Mouse (Mus musculus) olfactory bulb, adult 2 months (tissue): ENCODE results near the gene Olfr70. TPM values are rescaled to one million over a fixed set of nuclear protein-coding genes. Genes with fewer than 3 reads are reported as not detected.

Experiments used
- H3K27ac ChIP-seq: fragments of 200-500 bp; 2 replicates; pipeline ENCODE4 v1.5.1; 2012; ENCODE audit warnings: low read depth, low read length; ENCODE audit not compliant: insufficient read depth
- H3K4me1 ChIP-seq: fragments of 200-500 bp; 2 replicates; pipeline ENCODE4 v1.6.1; 2012; ENCODE audit warnings: low read length; ENCODE audit not compliant: control insufficient read depth, insufficient read depth
- H3K4me3 ChIP-seq: fragments of 200-500 bp; 2 replicates; pipeline ENCODE4 v1.5.1; 2012; ENCODE audit warnings: mild to moderate bottlenecking, low read depth, low read length, moderate library complexity; ENCODE audit not compliant: insufficient read depth
- CTCF ChIP-seq: fragments of 200-500 bp; IDR thresholded peaks from 2 replicates; pipeline ENCODE4 v1.5.1; 2012; ENCODE audit warnings: low read depth, mild to moderate bottlenecking, low read length, moderate library complexity; ENCODE audit not compliant: insufficient read depth
- POLR2A ChIP-seq: fragments of 200-500 bp; IDR thresholded peaks from 2 replicates; pipeline ENCODE4 v1.6.1; 2012; ENCODE audit warnings: mild to moderate bottlenecking, low read depth, low read length, moderate library complexity; ENCODE audit not compliant: insufficient read depth
- WGBS: fragments of 180-500 bp; shearing (Covaris S2); methylation state at CpG from one replicate; pipeline ENCODE4 v1.1.7; 2018; 5-methylcytosine and 5-hydroxymethylcytosine counted together
- polyA plus RNA-seq: library from polyadenylated mRNA; stranded (reverse); fragments of >200 nt; gene quantifications from 2 replicates; pipeline ENCODE4 v1.2.4, GENCODE M21; 2012; ENCODE audit warnings: low replicate concordance; ENCODE audit not compliant: missing spikeins, insufficient read depth, insufficient read length

Olfr70 gene
- polyA plus RNA-seq, 1 experiment: not detected

GRCm38 (mm10) chr4:43695249-43695671 lies 5.3 kb downstream of the Olfr70 start:
- Histone ChIP-seq H3K4me1 (peaks cover 5% of the 10 kb centered on the region; the same call in 1 of the 2 replicates), H3K27ac (no peak overlapping the region), H3K4me3 (no peak overlapping the region)
- WGBS: 29% methylated on average over 9 of the region's 9 CpGs
- no peak for TF ChIP-seq POLR2A
- TF ChIP-seq CTCF: no peak

DNA sequence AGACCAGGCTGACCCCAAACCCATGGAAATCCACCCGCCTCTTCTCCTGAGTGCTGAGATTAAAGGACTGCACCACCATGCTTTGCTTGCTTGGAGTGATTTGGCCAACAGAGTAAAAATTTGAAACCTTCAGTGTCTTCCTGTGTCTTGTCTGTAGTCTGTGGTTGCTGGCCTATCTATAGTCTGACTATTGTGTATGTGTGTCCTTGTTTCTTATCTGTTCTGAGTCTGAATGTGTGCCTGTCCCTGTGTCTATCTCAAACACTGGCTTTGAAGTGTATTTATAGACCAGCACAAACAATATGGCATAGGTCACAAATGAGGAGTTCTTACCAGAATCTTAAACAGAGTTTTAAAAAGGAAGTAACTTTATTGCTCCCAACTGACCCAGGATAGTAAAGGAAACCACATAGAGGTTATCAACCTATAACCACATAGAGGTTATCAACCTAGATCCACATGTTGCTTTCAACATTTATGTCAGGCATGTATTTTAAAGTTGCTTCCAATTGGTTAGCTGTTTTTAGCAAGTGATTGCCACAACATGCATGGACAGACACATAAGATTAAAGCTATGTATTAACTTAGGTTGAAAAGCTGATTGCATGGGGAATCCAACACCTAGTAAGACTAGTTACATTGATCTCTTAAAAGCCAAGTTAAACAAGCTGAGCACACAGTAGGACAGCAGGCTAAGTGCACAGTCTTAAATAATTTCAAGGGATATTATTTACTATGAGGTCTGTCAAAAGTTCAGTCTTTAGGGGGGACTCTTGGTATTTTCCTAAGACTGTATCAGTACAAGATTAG lies 6.0 kb downstream of the Olfr70 start:
- TF ChIP-seq POLR2A (no peak), CTCF (no peak)
- WGBS: 97% methylated on average over 1 of the region's 1 CpGs
- Histone ChIP-seq H3K4me1 (peaks cover 8% of the 10 kb centered on the region; the same call in 1 of the 2 replicates), H3K4me3 (no peak overlapping the region), H3K27ac (no peak overlapping the region)

- Histone ChIP-seq H3K4me1 (peaks cover 8% of the 10 kb centered on the region; the same call in 1 of the 2 replicates), H3K4me3 (no peak overlapping the region), H3K27ac (no peak overlapping the region)
- WGBS: 69% methylated on average over 5 of the region's 5 CpGs
- no peak for TF ChIP-seq CTCF
- TF ChIP-seq POLR2A: no peak
Observed at GRCm38 (mm10) chr4:43693806-43694241, 6.8 kb downstream of the Olfr70 start.

DNA sequence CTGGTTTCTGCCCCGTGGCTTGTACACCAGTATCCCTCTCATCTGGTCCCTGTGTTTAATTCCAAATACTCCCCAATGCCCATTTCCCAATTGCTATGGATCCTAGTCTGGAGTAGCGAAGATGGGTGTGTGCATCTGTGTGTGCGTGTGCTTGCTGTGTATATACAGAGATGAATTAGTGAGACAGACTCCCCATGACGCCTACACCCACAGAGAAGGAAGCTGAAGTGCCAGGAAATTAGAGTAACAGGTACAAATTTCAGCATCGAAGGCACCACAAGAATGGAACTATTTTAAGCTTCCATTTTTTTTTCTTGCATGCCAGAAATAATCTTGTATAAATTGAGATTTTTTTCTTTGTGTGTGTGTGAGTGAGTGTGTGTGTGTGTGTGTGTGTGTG lies 9.6 kb downstream of the Olfr70 start:
- peaks cover 8% of the 10 kb centered on the region; the same call in 1 of the 2 replicates for H3K4me1 ChIP-seq
- WGBS: 49% methylated on average over 5 of the region's 5 CpGs
- no peak overlapping the region for H3K27ac ChIP-seq
- TF ChIP-seq POLR2A (no peak), CTCF (no peak)
- no peak overlapping the region for H3K4me3 ChIP-seq

- Histone ChIP-seq H3K27ac (no peak overlapping the region), H3K4me3 (no peak overlapping the region), H3K4me1 (peaks cover 8% of the 10 kb centered on the region; the same call in 1 of the 2 replicates)
- WGBS: 75% methylated on average over 17 of the region's 17 CpGs
- no peak for TF ChIP-seq POLR2A
- TF ChIP-seq CTCF: no peak
Observed at GRCm38 (mm10) chr4:43690021-43690420, 10.6 kb downstream of the Olfr70 start.

- Histone ChIP-seq H3K27ac (no peak overlapping the region), H3K4me1 (no peaks in the 10 kb centered on the region), H3K4me3 (no peak overlapping the region)
- WGBS: 93% methylated on average over 7 of the region's 7 CpGs
- no peak for TF ChIP-seq CTCF
- no peak for TF ChIP-seq POLR2A
Observed at GRCm38 (mm10) chr4:43679416-43680043, 21.1 kb downstream of the Olfr70 start.

GRCm38 (mm10) chr4:43678541-43678940 lies 22.1 kb downstream of the Olfr70 start:
- WGBS: 92% methylated on average over 6 of the region's 6 CpGs
- TF ChIP-seq CTCF: no peak
- no peak for TF ChIP-seq POLR2A
- Histone ChIP-seq H3K4me3 (no peak overlapping the region), H3K4me1 (peaks cover 2% of the 10 kb centered on the region; the same call in 1 of the 2 replicates), H3K27ac (no peak overlapping the region)

- TF ChIP-seq POLR2A: no peak
- TF ChIP-seq CTCF: no peak
- Histone ChIP-seq H3K27ac (no peak overlapping the region), H3K4me1 (peaks cover 12% of the 10 kb centered on the region), H3K4me3 (no peak overlapping the region)
- 78% methylated on average over 4 of the region's 4 CpGs for WGBS
Observed at GRCm38 (mm10) chr4:43675608-43676007, 25.0 kb downstream of the Olfr70 start.

- Histone ChIP-seq H3K4me1 (peaks cover 13% of the 10 kb centered on the region), H3K27ac (no peak overlapping the region), H3K4me3 (no peak overlapping the region)
- no peak for TF ChIP-seq CTCF
- TF ChIP-seq POLR2A: no peak
- 76% methylated on average over 5 of the region's 5 CpGs for WGBS
Observed at GRCm38 (mm10) chr4:43674974-43675373, 25.6 kb downstream of the Olfr70 start.
